Mouse (Mus musculus) ES-Bruce4 (cell line): ENCODE data around the gene Scgb1c1. TPM values are rescaled to one million over a fixed set of nuclear protein-coding genes. Genes with fewer than 3 reads are reported as not detected.

Experiments
- H3K27ac ChIP-seq: 2 replicates; pipeline ENCODE4 v1.5.1; 2012; ENCODE audit warnings: low read length, inconsistent platforms; ENCODE audit not compliant: insufficient read depth
- H3K27me3 ChIP-seq: 2 replicates; pipeline ENCODE4 v1.6.1; 2012; ENCODE audit warnings: mild to moderate bottlenecking, low read length, inconsistent platforms; ENCODE audit not compliant: control insufficient read depth, poor library complexity, insufficient read depth, severe bottlenecking
- H3K36me3 ChIP-seq: 2 replicates; pipeline ENCODE4 v1.6.1; 2012; ENCODE audit warnings: inconsistent platforms, mild to moderate bottlenecking, low read length, moderate library complexity; ENCODE audit not compliant: control insufficient read depth, poor library complexity, insufficient read depth, severe bottlenecking
- H3K4me1 ChIP-seq: one replicate; pipeline ENCODE4 v1.8.1; 2011; ENCODE audit warnings: low read length; ENCODE audit not compliant: control insufficient read depth, insufficient read depth
- H3K4me3 ChIP-seq: 2 replicates; pipeline ENCODE4 v1.5.1; 2011; ENCODE audit warnings: low read depth, mild to moderate bottlenecking, low read length
- H3K9ac ChIP-seq: 2 replicates; pipeline ENCODE4 v1.6.1; 2012; ENCODE audit warnings: low read depth, mild to moderate bottlenecking, inconsistent platforms; ENCODE audit not compliant: poor library complexity, severe bottlenecking
- H3K9me3 ChIP-seq: replicated peaks from 2 replicates; pipeline ENCODE4 v1.6.1; 2012; ENCODE audit warnings: mild to moderate bottlenecking, low read length, inconsistent platforms; ENCODE audit not compliant: control insufficient read depth, poor library complexity, insufficient read depth, severe bottlenecking
- CTCF ChIP-seq: IDR thresholded peaks from one replicate; pipeline ENCODE4 v1.8.1; 2011; ENCODE audit warnings: low read depth, low read length
- EP300 ChIP-seq: IDR thresholded peaks from 2 replicates; pipeline ENCODE4 v1.6.1; 2011; ENCODE audit warnings: low read depth, low read length; ENCODE audit not compliant: insufficient read depth
- POLR2A ChIP-seq: IDR thresholded peaks from one replicate; pipeline ENCODE4 v1.8.1; 2011; ENCODE audit warnings: low read length; ENCODE audit not compliant: insufficient read depth
- polyA plus RNA-seq: library from polyadenylated mRNA; stranded (reverse); fragments of >200 nt; gene quantifications from 2 replicates; pipeline ENCODE4 v1.2.4, GENCODE M21; 2011; ENCODE audit warnings: low read depth; ENCODE audit not compliant: missing spikeins, insufficient read depth, insufficient read length

Gene Scgb1c1
- polyA plus RNA-seq, 1 experiment: not detected

GRCm38 (mm10) chr7:140846676-140847075 is 1.3 kb downstream of the Scgb1c1 start:
- no peaks in the 10 kb centered on the region for H3K36me3 ChIP-seq
- H3K27me3 ChIP-seq: no peaks in the 10 kb centered on the region
- no peak overlapping the region for H3K9ac ChIP-seq
- no peak overlapping the region for H3K4me3 ChIP-seq
- no peak for TF ChIP-seq CTCF
- no peak for TF ChIP-seq POLR2A
- TF ChIP-seq EP300: no peak
- H3K4me1 ChIP-seq: peaks cover 8% of the 10 kb centered on the region
- no peak overlapping the region for H3K27ac ChIP-seq
- no peaks in the 10 kb centered on the region for H3K9me3 ChIP-seq

GRCm38 (mm10) chr7:140847755-140848580 is 2.6 kb downstream of the Scgb1c1 start, which contains the start of gene Odf3:
TSS of gene Odf3 (plus strand) at chr7:140847805.
- H3K9me3 ChIP-seq: no peaks in the 10 kb centered on the region
- peaks cover 7% of the 10 kb centered on the region for H3K4me1 ChIP-seq
- no peaks in the 10 kb centered on the region; the same call in 1 of the 2 replicates for H3K36me3 ChIP-seq

GRCm38 (mm10) chr7:140848591-140848990 is 3.2 kb downstream of the Scgb1c1 start:
- Histone ChIP-seq H3K4me3 (no peak overlapping the region), H3K27ac (no peak overlapping the region), H3K4me1 (peaks cover 7% of the 10 kb centered on the region), H3K27me3 (no peaks in the 10 kb centered on the region), H3K9me3 (no peaks in the 10 kb centered on the region), H3K9ac (no peak overlapping the region), H3K36me3 (peaks cover 3% of the 10 kb centered on the region; the same call in 1 of the 2 replicates)
- no peak for TF ChIP-seq POLR2A
- TF ChIP-seq EP300: no peak
- TF ChIP-seq CTCF: no peak

More at GRCm38 (mm10) chr7:140847755-140848580, 2.6 kb downstream of the Scgb1c1 start, which contains the start of gene Odf3:
- no peak within 1 kb of the TSS for H3K4me3 ChIP-seq
- no peak within 1 kb of the TSS for H3K27ac ChIP-seq
- no peaks in the 10 kb centered on the region for H3K27me3 ChIP-seq
- H3K9ac ChIP-seq: no peak within 1 kb of the TSS
- no peak for TF ChIP-seq POLR2A
- no peak for TF ChIP-seq CTCF
- TF ChIP-seq EP300: no peak

- Histone ChIP-seq H3K9ac (no peak overlapping the region), H3K9me3 (no peaks in the 10 kb centered on the region), H3K36me3 (peaks cover 10% of the 10 kb centered on the region; the same call in 1 of the 2 replicates), H3K4me3 (no peak overlapping the region), H3K27ac (no peak overlapping the region), H3K4me1 (no peaks in the 10 kb centered on the region), H3K27me3 (no peaks in the 10 kb centered on the region)
- TF ChIP-seq EP300: no peak
- TF ChIP-seq CTCF: no peak
- TF ChIP-seq POLR2A: no peak
These were observed 6.6 kb downstream of the Scgb1c1 start for GRCm38 (mm10) chr7:140851916-140852315.

- H3K27me3 ChIP-seq: no peaks in the 10 kb centered on the region
- H3K27ac ChIP-seq: no peak overlapping the region
- no peak overlapping the region for H3K4me3 ChIP-seq
- H3K9me3 ChIP-seq: no peaks in the 10 kb centered on the region
- H3K9ac ChIP-seq: no peak overlapping the region
- H3K36me3 ChIP-seq: peaks cover 10% of the 10 kb centered on the region; the same call in 1 of the 2 replicates
- no peaks in the 10 kb centered on the region for H3K4me1 ChIP-seq
- TF ChIP-seq CTCF (no peak), POLR2A (no peak), EP300 (no peak)
These were observed 8.0 kb downstream of the Scgb1c1 start for GRCm38 (mm10) chr7:140853386-140853785.

- no peak overlapping the region for H3K9ac ChIP-seq
- H3K4me1 ChIP-seq: peaks cover 3% of the 10 kb centered on the region
- no peak overlapping the region for H3K4me3 ChIP-seq
- H3K9me3 ChIP-seq: no peaks in the 10 kb centered on the region
- TF ChIP-seq POLR2A: no peak
- no peak for TF ChIP-seq EP300
- no peak for TF ChIP-seq CTCF
- H3K36me3 ChIP-seq: peaks cover 13% of the 10 kb centered on the region; the same call in 1 of the 2 replicates
- H3K27ac ChIP-seq: no peak overlapping the region
- no peaks in the 10 kb centered on the region for H3K27me3 ChIP-seq
These were observed 9.1 kb downstream of the Scgb1c1 start for GRCm38 (mm10) chr7:140854483-140854882.
